Mouse (Mus musculus) adrenal gland, adult 18-20 months (tissue): ENCODE data around the gene Rnf43. TPM values are rescaled to one million over a fixed set of nuclear protein-coding genes. Genes with fewer than 3 reads are reported as not detected.
A peak's percentile ranks its signal among the peaks of the same experiment; 100 is the strongest.

Experiments
- DNase-seq, 2 experiments: peaks; one replicate each; pipeline ENCODE4 v3.0.0; 2021 to 2022; ENCODE audit warnings: low spot score in 2 of 2
- long read RNA-seq, 2 experiments: library from polyadenylated mRNA; stranded (forward); transcript quantifications; one replicate each; pipeline ENCODE4 v2.0.0; 2021
- total RNA-seq, 2 experiments: library from RNA; stranded (reverse); gene quantifications; 1 replicate in 1 of 2; 2 replicates in 1 of 2; pipeline ENCODE4 v1.2.3; 2021

The Rnf43 gene
- total RNA-seq: 1 to 10 TPM; 4.7 to 5.1 TPM
- long read RNA-seq, experiment 1, full-length matches to known transcripts: 2 of 3 reads
- long read RNA-seq, experiment 1, partial matches to known transcripts: 1 of 3 reads
- long read RNA-seq, experiment 1, other reads (novel, unspliced or antisense): 0 of 3 reads
- long read RNA-seq, experiment 2, partial matches to known transcripts: 3 of 3 reads
- long read RNA-seq, experiment 2, other reads (novel, unspliced or antisense): 0 of 3 reads

- DNase-seq: peak; percentile 81
These were observed at the start of gene Rnf43 for GRCm38 (mm10) chr11:87662407-87662806. Rnf43 (plus strand) TSS chr11:87662722.

- DNase-seq: no peak
These were observed 48.5 kb upstream of the Rnf43 start for GRCm38 (mm10) chr11:87613972-87614371.

GRCm38 (mm10) chr11:87615551-87615950 lies 47.0 kb upstream of the Rnf43 start:
- DNase-seq: no peak

GRCm38 (mm10) chr11:87615952-87616351 lies 46.6 kb upstream of the Rnf43 start:
- DNase-seq: no peak

- no peak for DNase-seq
These were observed 45.6 kb upstream of the Rnf43 start, which contains the start of gene Hsf5 for GRCm38 (mm10) chr11:87616790-87617474. Hsf5 (plus strand) TSS chr11:87617164.

GRCm38 (mm10) chr11:87617606-87618005 lies 44.9 kb upstream of the Rnf43 start:
- DNase-seq: no peak

- no peak for DNase-seq
These were observed 39.4 kb upstream of the Rnf43 start for GRCm38 (mm10) chr11:87623160-87623559.

GRCm38 (mm10) chr11:87629859-87630258 lies 32.7 kb upstream of the Rnf43 start:
- no peak for DNase-seq

- DNase-seq: no peak
These were observed 23.7 kb upstream of the Rnf43 start for GRCm38 (mm10) chr11:87638793-87639192.

- DNase-seq: peak; percentile 66 to 72
These were observed 23.3 kb upstream of the Rnf43 start for GRCm38 (mm10) chr11:87639206-87639605.

GRCm38 (mm10) chr11:87642865-87643264 lies 19.7 kb upstream of the Rnf43 start:
- no peak for DNase-seq

- no peak for DNase-seq
These were observed 7.8 kb upstream of the Rnf43 start for GRCm38 (mm10) chr11:87654693-87655092.

- DNase-seq: no peak
These were observed 3.3 kb upstream of the Rnf43 start for GRCm38 (mm10) chr11:87659216-87659615.

GRCm38 (mm10) chr11:87662822-87663221 lies 300 bp downstream of the Rnf43 start:
- DNase-seq: no peak

- no peak for DNase-seq
These were observed 1.4 kb downstream of the Rnf43 start for GRCm38 (mm10) chr11:87663948-87664347.

GRCm38 (mm10) chr11:87664521-87664920 lies 2.0 kb downstream of the Rnf43 start:
- DNase-seq: no peak

- DNase-seq: no peak
These were observed 2.7 kb downstream of the Rnf43 start for GRCm38 (mm10) chr11:87665224-87665623.

- DNase-seq: no peak
These were observed 3.1 kb downstream of the Rnf43 start for GRCm38 (mm10) chr11:87665658-87666057.

GRCm38 (mm10) chr11:87666256-87667035 lies 3.9 kb downstream of the Rnf43 start:
- DNase-seq: no peak

- DNase-seq: no peak
These were observed 4.9 kb downstream of the Rnf43 start for GRCm38 (mm10) chr11:87667107-87668090.

- no peak for DNase-seq
These were observed 10.8 kb downstream of the Rnf43 start for GRCm38 (mm10) chr11:87673282-87673681.
